Mouse (Mus musculus) spleen, adult 2 months (tissue): Measurements from ENCODE around the gene Nipbl. TPM values are rescaled to one million over a fixed set of nuclear protein-coding genes. Genes with fewer than 3 reads are reported as not detected.

Source experiments
- DNase-seq, 2 experiments: peaks; one replicate each; pipeline versions ENCODE4 v3.0.0 to v3.0.0-alpha.2; 2012 to 2021; ENCODE audit warnings: low spot score in 2 of 2, low read depth in 1 of 2
- H3K27ac ChIP-seq: fragments of 200-500 bp; 2 replicates; pipeline ENCODE4 v1.5.1; 2012; ENCODE audit warnings: low read length, inconsistent platforms; ENCODE audit not compliant: insufficient read depth
- H3K27me3 ChIP-seq: fragments of 200-500 bp; 2 replicates; pipeline ENCODE4 v1.6.1; 2012; ENCODE audit warnings: mild to moderate bottlenecking, moderate library complexity, low read length, inconsistent platforms; ENCODE audit not compliant: control insufficient read depth, insufficient read depth
- H3K36me3 ChIP-seq: fragments of 200-500 bp; 2 replicates; pipeline ENCODE4 v1.6.1; 2012; ENCODE audit warnings: mild to moderate bottlenecking, low read length, inconsistent platforms; ENCODE audit not compliant: control insufficient read depth, insufficient read depth
- H3K4me1 ChIP-seq: fragments of 200-500 bp; 2 replicates; pipeline ENCODE4 v1.6.1; 2011; ENCODE audit warnings: inconsistent platforms; ENCODE audit not compliant: control insufficient read depth, insufficient read depth, insufficient read length
- H3K4me3 ChIP-seq: fragments of 200-500 bp; 2 replicates; pipeline ENCODE4 v1.5.1; 2011; ENCODE audit warnings: mild to moderate bottlenecking, inconsistent platforms; ENCODE audit not compliant: insufficient read depth, insufficient read length; ENCODE audit errors: extremely low read depth
- CTCF ChIP-seq: fragments of 200-500 bp; IDR thresholded peaks from 2 replicates; pipeline ENCODE4 v1.5.1; 2011; ENCODE audit warnings: mild to moderate bottlenecking, inconsistent platforms; ENCODE audit not compliant: insufficient read depth, insufficient read length, insufficient replicate concordance; ENCODE audit errors: extremely low read depth
- POLR2A ChIP-seq: fragments of 200-500 bp; IDR thresholded peaks from 2 replicates; pipeline ENCODE4 v1.6.1; 2011; ENCODE audit warnings: low read depth, low read length, inconsistent platforms
- WGBS: fragments of 180-500 bp; shearing (Covaris S2); methylation state at CpG from one replicate; pipeline ENCODE4 v1.1.7; 2018; 5-methylcytosine and 5-hydroxymethylcytosine counted together
- polyA plus RNA-seq: library from polyadenylated mRNA; depleted of rRNA; stranded (reverse); fragments of >200 nt; gene quantifications from 2 replicates; pipeline ENCODE4 v1.2.3, GENCODE M21; 2012

Gene Nipbl
- polyA plus RNA-seq, 1 experiment: 5.0 TPM

DNA sequence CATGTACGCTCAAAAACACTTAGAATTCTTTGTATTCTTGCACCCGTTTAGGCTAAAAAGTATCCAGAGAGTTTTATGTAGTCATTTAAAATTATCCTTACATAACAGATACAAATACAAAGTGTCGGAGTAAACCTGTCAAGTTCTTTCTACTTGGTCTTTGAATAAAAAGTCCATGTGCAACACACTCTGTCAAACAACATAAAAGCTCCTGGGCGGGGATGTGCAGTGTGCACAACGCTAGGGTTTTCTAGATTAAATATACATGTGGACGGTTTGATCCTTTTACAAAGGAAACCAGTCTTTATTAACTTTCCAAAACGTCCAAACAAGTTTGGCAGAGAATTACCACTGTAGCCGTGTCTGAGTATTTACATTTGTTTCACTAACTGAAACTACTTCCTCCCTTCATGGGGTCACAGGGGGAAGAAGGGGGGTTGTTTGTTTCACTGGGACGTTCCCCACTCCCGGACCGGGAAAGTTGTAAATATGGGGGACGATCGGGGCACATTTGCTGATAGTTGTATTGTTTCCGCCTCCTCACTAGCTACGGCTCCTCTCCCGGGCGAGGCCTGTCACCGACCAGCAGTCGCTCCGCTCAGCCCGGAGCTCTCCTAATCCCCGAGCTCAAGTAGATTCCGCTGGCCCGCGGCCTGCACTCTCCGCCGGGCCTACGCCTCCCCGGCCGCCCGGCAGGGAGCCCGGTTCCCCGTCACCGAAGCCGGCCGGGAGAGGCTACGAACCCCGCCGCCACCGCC lies 916 bp downstream of the Nipbl start:
- peak; percentile 51 to 63 for DNase-seq
- Histone ChIP-seq H3K27ac (peak overlapping the region; percentile 100), H3K4me1 (peaks cover 3% of the 10 kb centered on the region; the same call in 1 of the 2 replicates), H3K27me3 (no peaks in the 10 kb centered on the region), H3K36me3 (no peaks in the 10 kb centered on the region), H3K4me3 (peak overlapping the region; percentile 88)
- TF ChIP-seq POLR2A (no peak), CTCF (no peak)
- 1% methylated on average over 37 of the region's 40 CpGs for WGBS

DNA sequence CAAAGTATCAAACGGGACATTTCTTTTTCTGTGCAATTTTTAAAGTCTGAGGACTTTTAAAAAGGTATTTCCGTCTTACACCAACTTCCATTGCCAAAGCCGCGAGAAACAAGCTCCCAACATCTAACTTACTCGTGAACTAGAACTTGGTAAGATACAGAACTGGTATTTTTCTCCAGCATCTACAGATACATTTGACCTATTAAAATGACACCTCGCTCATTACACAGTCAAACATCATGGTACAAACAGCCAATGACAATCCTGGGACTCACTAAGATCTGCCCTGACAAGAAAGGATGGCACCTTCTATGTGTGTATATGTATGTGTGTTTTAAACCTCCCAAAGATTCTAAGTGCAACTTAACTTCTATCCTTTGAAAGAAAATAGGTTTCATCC lies 1.5 kb downstream of the Nipbl start:
- peak in 1 of 2 experiments; percentile 45 for DNase-seq
- Histone ChIP-seq H3K27me3 (no peaks in the 10 kb centered on the region), H3K36me3 (no peaks in the 10 kb centered on the region), H3K27ac (no peak overlapping the region), H3K4me3 (peak overlapping the region; percentile 88), H3K4me1 (peaks cover 3% of the 10 kb centered on the region; the same call in 1 of the 2 replicates)
- TF ChIP-seq POLR2A: no peak
- no peak for TF ChIP-seq CTCF
- WGBS: under 1% methylated on average over 6 of the region's 6 CpGs

DNA sequence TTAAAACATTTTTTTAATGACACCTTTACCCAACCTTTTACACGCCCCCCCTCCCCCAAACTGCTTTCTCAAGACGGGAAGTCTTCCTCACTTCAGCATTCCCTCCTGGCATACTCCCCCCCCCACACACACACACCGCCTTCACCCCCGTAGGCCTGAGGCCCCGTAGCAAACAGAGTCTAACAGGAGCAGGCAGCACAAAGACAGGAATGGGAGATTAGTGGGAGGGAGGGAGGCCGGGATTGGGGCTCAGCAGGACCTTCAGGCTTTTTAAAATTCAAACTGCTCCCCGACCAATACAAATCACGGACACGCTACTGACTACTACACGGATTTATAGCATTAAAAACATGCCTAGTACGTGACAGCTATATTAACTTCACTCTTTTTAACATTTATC lies 2.1 kb downstream of the Nipbl start:
- 7% methylated on average over 11 of the region's 11 CpGs for WGBS
- DNase-seq: peak in 1 of 2 experiments; percentile 5
- peaks cover 3% of the 10 kb centered on the region; the same call in 1 of the 2 replicates for H3K4me1 ChIP-seq

DNA sequence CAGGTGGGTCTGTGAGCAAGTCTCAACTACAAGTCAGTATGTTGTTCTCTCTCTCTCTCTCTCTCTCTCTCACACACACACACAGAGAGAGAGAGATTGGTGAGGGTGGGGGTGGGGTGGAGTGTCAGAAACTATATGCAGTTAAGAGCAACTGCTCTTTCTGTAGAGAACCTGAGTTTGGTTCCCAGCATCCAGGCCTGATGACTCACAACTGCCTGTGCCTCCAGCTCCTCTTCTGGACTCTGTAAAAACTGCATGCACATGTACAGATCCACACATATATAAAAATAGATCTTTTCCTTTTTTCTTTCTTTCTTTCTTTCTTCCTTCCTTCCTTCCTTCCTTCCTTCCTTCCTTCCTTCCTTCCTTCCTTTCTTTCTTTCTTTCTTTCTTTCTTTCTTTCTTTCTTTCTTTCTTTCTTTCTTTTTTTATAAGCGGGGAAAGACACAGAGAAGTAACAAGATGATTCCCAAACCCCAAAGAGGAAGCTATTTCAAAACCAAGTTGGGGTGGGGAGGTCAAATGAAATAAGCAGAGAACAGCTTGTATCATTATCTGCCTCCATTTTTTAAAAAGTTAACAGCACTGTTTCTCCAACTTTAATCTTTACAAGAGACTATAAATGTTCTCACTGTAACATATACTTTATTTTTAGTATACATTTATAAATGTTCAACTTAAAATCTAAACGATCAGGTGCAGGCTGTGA lies 10.9 kb downstream of the Nipbl start:
- no peak for TF ChIP-seq POLR2A
- TF ChIP-seq CTCF: no peak
- 70% methylated on average over 2 of the region's 2 CpGs for WGBS

More for the DNA sequence above, 2.1 kb downstream of the Nipbl start:
- Histone ChIP-seq H3K36me3 (no peaks in the 10 kb centered on the region), H3K4me3 (peak overlapping the region; percentile 52), H3K27ac (peak overlapping the region; percentile 74), H3K27me3 (no peaks in the 10 kb centered on the region)
- TF ChIP-seq POLR2A (no peak), CTCF (no peak)

DNA sequence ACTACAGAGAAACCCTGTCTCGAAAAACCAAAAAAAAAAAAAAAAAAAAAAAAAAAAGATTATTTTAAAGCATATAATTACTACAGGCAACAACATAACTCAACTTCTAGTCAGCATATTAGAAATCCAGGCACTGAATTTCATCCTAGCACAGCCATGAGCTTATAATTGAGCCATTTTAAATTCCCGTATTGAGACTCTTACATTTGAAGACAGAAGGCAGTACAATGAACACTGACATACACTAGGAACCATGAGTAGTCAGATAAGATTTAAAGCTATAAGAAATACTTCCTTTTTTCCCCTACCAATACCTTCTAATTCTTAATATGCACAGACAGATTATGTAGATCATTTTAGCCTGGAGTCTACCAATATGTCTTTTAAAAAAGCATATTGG lies 11.7 kb downstream of the Nipbl start:
- no peak overlapping the region for H3K27ac ChIP-seq
- no peaks in the 10 kb centered on the region for H3K27me3 ChIP-seq
- H3K4me1 ChIP-seq: 0 out of 2 replicates have a peak, but pooled peaks cover 2% of the 10 kb centered on the region
- TF ChIP-seq CTCF (no peak), POLR2A (no peak)
- DNase-seq: no peak
- 86% methylated on average over 2 of the region's 2 CpGs for WGBS
- H3K36me3 ChIP-seq: no peaks in the 10 kb centered on the region
- no peak overlapping the region for H3K4me3 ChIP-seq

More for the DNA sequence above, 10.9 kb downstream of the Nipbl start:
- no peak overlapping the region for H3K27ac ChIP-seq
- H3K36me3 ChIP-seq: no peaks in the 10 kb centered on the region
- H3K4me1 ChIP-seq: 0 out of 2 replicates have a peak, but pooled peaks cover 2% of the 10 kb centered on the region
- H3K27me3 ChIP-seq: no peaks in the 10 kb centered on the region
- no peak for DNase-seq
- no peak overlapping the region for H3K4me3 ChIP-seq

DNA sequence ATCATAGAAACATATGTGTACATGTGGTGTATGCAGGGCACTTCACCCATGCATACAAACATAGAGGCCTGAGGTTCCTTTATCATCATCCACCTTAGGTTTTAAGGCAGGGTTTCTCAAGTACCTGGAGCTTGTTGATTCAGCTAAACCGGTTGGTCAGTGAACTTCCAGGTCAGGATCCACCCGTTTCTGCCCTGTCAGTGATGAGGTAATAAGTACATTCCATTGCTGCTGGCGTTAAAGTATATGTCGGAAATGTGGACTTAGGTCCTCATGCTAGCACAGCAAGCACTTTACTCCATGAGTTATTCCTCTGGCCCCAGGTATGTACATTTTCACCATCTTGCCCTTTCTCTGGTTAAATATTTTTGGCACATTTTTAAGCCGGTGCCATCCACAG lies 14.8 kb downstream of the Nipbl start:
- no peaks in the 10 kb centered on the region for H3K4me1 ChIP-seq
- no peaks in the 10 kb centered on the region for H3K27me3 ChIP-seq
- no peaks in the 10 kb centered on the region for H3K36me3 ChIP-seq
- no peak overlapping the region for H3K4me3 ChIP-seq
- WGBS: 94% methylated on average over 5 of the region's 5 CpGs
- TF ChIP-seq POLR2A: no peak
- no peak for TF ChIP-seq CTCF
- H3K27ac ChIP-seq: no peak overlapping the region
- DNase-seq: no peak
